Mouse (Mus musculus) liver, postnatal 0 days (tissue): ENCODE measurements at regions not wholly inside any gene's neighbourhood (a gene's known extent, or its start where the extent isn't known, plus 50 kb on each side); places are given as distances from the start of the nearest gene placed in this dataset.

Experiments used
- ATAC-seq: fragments of 200-750 bp; cut with Nextera tagmentation; 2 replicates; pipeline ENCODE4 v1.8.0; 2017; ENCODE audit warnings: mild to moderate bottlenecking, moderate library complexity
- DNase-seq: peaks from one replicate; pipeline ENCODE4 v3.0.0-alpha.2; 2016
- H3K27ac ChIP-seq: fragments of 300-500 bp; sonication (generic); 2 replicates; pipeline ENCODE4 v1.5.1; 2014; ENCODE audit warnings: antibody characterized with exemption, moderate library complexity, mild to moderate bottlenecking, low read depth
- H3K27me3 ChIP-seq: fragments of 300-500 bp; sonication (generic); 2 replicates; pipeline ENCODE4 v1.6.1; 2014; ENCODE audit warnings: low read length, control low read depth, mixed read lengths; ENCODE audit not compliant: insufficient read depth
- H3K36me3 ChIP-seq: fragments of 300-500 bp; sonication (generic); replicated peaks from 2 replicates; pipeline ENCODE4 v1.6.1; 2014; ENCODE audit warnings: mild to moderate bottlenecking, control low read depth, low read length, moderate library complexity, mixed read lengths; ENCODE audit not compliant: insufficient read depth
- H3K4me1 ChIP-seq: fragments of 300-500 bp; sonication (generic); 2 replicates; pipeline ENCODE4 v1.6.1; 2014; ENCODE audit warnings: antibody characterized with exemption, mild to moderate bottlenecking, control low read depth; ENCODE audit not compliant: insufficient read depth
- H3K4me2 ChIP-seq: fragments of 300-500 bp; sonication (generic); 2 replicates; pipeline ENCODE4 v1.6.1; 2014; ENCODE audit warnings: low read depth, mild to moderate bottlenecking, low read length, moderate library complexity, mixed read lengths
- H3K4me3 ChIP-seq: fragments of 300-500 bp; sonication (generic); 2 replicates; pipeline ENCODE4 v1.5.1; 2014; ENCODE audit warnings: low read depth, low read length
- H3K9ac ChIP-seq: fragments of 300-500 bp; sonication (generic); replicated peaks from 2 replicates; pipeline ENCODE4 v1.6.1; 2014; ENCODE audit warnings: mild to moderate bottlenecking, moderate library complexity
- H3K9me3 ChIP-seq: fragments of 300-500 bp; sonication (generic); 2 replicates; pipeline ENCODE4 v1.6.1; 2016; ENCODE audit warnings: mild to moderate bottlenecking, control low read depth, low read length, mixed read lengths
- CTCF ChIP-seq: sonication (generic); IDR thresholded peaks from 2 replicates; pipeline ENCODE4 v1.5.1; 2016; ENCODE audit warnings: antibody characterized with exemption, low read depth
- EP300 ChIP-seq: IDR thresholded peaks from 2 replicates; pipeline ENCODE4 v1.6.1; 2016; ENCODE audit warnings: antibody characterized with exemption, low read depth, mild to moderate bottlenecking
- WGBS: fragments of 180-500 bp; shearing (Covaris S2); extraction: QIAGEN DNeasy Blood & Tissue Kit; methylation state at CpG from one replicate; pipeline ENCODE4 v1.1.7; 2014; ENCODE audit not compliant: insufficient replicate concordance; 5-methylcytosine and 5-hydroxymethylcytosine counted together

DNA sequence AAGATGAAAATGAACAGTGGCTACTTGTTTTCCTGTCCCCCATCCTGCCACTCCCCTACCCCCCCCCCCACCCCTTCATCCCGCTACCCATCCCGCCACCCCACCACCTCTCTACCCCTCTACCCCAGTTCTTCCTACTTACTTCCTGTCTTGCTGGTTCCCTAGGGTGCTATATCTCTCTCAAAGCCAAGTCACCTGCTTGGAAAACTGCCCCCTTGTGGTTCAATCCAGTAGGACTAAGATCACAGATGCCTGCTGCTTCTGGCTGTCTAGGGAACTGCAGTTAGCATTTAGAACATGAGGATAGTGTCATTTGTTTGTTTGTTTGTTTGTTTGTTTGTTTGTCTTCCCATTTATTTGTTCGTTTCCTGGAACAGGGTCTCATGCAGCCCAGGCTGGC is 238.4 kb upstream of the Mocs1 start:
- 45% methylated on average over 2 of the region's 3 CpGs for WGBS
- no peak overlapping the region for H3K4me2 ChIP-seq
- H3K4me1 ChIP-seq = no peaks in the 10 kb centered on the region
- H3K27ac ChIP-seq = no peak overlapping the region
- H3K36me3 ChIP-seq = no peaks in the 10 kb centered on the region
- ATAC-seq (no peak), DNase-seq (no peak)
- H3K27me3 ChIP-seq = no peaks in the 10 kb centered on the region
- no peaks in the 10 kb centered on the region for H3K9me3 ChIP-seq
- no peak overlapping the region for H3K9ac ChIP-seq
- TF ChIP-seq CTCF (peak; percentile 70), EP300 (no peak)
- H3K4me3 ChIP-seq = no peak overlapping the region

DNA sequence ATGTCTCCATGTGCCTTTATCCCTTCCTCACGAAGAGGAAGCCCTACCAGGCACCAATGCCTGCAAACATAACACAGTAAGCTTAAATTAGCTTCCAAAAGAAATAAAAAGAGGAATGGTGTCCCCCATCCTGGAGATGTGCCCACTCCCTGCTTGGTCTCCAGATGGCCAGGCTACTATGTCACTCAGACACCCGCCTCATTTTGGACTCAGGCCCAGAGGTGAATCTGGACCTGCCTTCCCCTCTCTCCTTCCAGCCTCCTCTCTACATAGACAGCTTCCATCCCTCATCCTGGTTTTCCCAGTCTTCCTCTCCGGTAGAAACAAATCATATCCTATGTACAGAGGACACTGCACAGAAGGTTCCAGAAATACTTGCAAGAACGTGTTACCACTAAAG is 237.8 kb upstream of the Mocs1 start:
- TF ChIP-seq CTCF (no peak), EP300 (no peak)
- no peak overlapping the region for H3K4me3 ChIP-seq
- H3K27me3 ChIP-seq = no peaks in the 10 kb centered on the region
- no peaks in the 10 kb centered on the region for H3K36me3 ChIP-seq
- no peak for DNase-seq
- WGBS = 71% methylated on average over 4 of the region's 4 CpGs
- no peaks in the 10 kb centered on the region for H3K4me1 ChIP-seq
- no peak overlapping the region for H3K9ac ChIP-seq
- H3K4me2 ChIP-seq = no peak overlapping the region
- H3K9me3 ChIP-seq = no peaks in the 10 kb centered on the region
- ATAC-seq = no peak
- H3K27ac ChIP-seq = no peak overlapping the region

DNA sequence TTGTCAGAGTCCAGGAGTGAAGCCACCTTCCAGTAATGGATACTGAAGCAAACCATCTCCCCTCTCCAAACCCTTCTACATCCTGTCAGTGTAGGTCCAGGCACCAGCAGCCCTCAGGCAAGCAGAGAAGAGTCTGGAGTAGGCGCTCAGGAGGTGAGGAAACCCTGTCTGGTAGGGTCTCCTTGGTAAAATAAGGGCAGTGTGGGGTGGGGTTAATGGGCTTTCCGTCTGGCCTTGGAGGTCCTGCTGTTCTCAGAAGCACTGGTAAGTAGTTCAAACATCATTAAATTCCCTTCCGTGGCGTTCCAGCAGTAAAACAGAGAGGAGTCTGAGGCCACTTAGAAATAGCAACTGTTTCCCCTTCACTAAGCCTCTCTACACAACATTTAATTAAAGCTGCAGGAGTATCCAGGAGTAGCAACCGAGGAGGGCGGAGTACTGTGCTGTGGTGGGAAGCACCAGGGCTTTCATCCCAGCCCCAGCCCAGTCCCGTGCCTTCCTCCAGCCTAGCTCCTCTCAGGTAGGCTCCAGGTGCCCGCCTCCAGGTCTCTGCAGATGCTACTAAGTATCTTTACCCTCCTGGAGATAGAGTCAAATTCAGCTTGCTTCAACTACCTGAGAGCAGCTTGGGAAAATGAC is 232.0 kb upstream of the Mocs1 start:
- H3K9me3 ChIP-seq = 0 out of 2 replicates have a peak, but pooled peaks cover 3% of the 10 kb centered on the region
- H3K4me3 ChIP-seq = no peak overlapping the region
- DNase-seq (no peak), ATAC-seq (no peak)
- H3K9ac ChIP-seq = no peak overlapping the region
- H3K4me1 ChIP-seq = no peaks in the 10 kb centered on the region
- TF ChIP-seq CTCF = no peak
- no peak for TF ChIP-seq EP300
- WGBS = 62% methylated on average over 8 of the region's 8 CpGs
- no peak overlapping the region for H3K4me2 ChIP-seq
- H3K27ac ChIP-seq = no peak overlapping the region
- no peaks in the 10 kb centered on the region for H3K36me3 ChIP-seq
- no peaks in the 10 kb centered on the region for H3K27me3 ChIP-seq

DNA sequence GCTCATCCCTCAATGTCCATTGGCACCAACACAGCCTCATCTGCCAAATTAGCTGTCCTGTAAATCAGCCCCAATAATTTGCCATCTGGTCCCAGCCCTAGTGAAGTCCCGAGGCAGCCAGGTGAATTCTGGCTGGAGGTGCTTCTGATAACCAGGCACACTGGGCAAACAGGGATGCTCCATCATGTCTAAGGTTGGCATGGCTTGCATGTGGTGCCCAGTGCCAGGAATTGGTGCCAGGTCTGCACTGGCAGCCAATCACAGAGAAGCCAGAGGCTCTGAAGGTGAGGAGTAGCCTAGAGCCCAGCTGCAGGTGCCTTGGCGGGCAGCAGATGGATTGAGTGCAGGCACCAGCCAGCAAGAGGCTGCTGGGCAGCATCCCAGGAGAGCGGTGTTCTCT is 226.7 kb upstream of the Mocs1 start:
- 81% methylated on average over 3 of the region's 3 CpGs for WGBS

DNA sequence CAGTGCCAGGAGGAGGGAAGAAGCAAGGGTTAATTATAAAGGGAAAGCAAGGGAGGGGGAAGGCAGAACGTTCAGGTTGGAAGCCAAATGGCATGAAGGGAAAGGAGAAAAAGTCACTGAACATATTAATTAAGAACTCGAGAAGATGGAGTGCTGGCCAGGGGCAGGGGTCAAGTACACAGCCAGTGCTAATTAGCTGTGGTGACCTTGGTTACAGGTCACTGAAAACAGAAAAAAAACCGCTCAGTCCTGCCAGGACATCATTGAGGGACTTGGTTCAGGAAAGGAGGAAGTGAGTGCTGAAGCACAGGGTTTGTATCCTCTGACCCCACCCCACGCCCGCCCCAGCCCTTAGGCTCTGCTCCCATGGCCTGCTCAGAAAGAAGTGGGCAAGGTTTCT is 223.1 kb upstream of the Mocs1 start:
- Histone ChIP-seq H3K36me3 (no peaks in the 10 kb centered on the region), H3K9me3 (0 out of 2 replicates have a peak, but pooled peaks cover 3% of the 10 kb centered on the region), H3K27me3 (no peaks in the 10 kb centered on the region), H3K4me1 (no peaks in the 10 kb centered on the region), H3K27ac (no peak overlapping the region), H3K4me3 (no peak overlapping the region), H3K4me2 (no peak overlapping the region), H3K9ac (no peak overlapping the region)
- no peak for TF ChIP-seq CTCF
- no peak for TF ChIP-seq EP300
- ATAC-seq (no peak), DNase-seq (no peak)
- 25% methylated on average over 5 of the region's 5 CpGs for WGBS

More for the DNA sequence above, 226.7 kb upstream of the Mocs1 start:
- Histone ChIP-seq H3K9me3 (0 out of 2 replicates have a peak, but pooled peaks cover 3% of the 10 kb centered on the region), H3K27me3 (no peaks in the 10 kb centered on the region), H3K4me1 (no peaks in the 10 kb centered on the region), H3K27ac (no peak overlapping the region), H3K4me2 (no peak overlapping the region), H3K9ac (no peak overlapping the region), H3K4me3 (no peak overlapping the region), H3K36me3 (no peaks in the 10 kb centered on the region)
- DNase-seq (no peak), ATAC-seq (no peak)
- no peak for TF ChIP-seq EP300
- no peak for TF ChIP-seq CTCF

DNA sequence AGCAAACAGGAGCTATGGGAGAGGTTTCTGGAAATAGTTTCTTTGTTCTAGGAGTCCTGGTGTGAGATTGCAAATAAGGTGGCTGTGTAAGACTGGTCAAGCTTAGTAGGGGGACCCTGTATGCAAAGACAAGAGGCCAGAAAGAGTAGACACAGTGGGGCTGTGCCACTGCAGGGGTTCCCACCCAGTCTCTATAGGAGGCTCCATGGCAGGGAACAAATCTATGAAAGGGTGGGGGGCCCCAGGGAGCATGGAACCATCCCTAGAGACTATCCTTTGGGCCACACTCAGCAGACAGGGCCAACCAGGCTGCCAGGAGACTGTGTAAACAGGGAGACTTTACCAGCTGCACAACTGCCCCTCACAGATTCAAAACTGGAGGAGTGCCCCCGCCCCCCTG is 222.6 kb upstream of the Mocs1 start:
- WGBS = 55% methylated on average over 1 of the region's 1 CpGs
- no peaks in the 10 kb centered on the region for H3K36me3 ChIP-seq
- H3K4me2 ChIP-seq = no peak overlapping the region
- H3K27ac ChIP-seq = no peak overlapping the region
- no peaks in the 10 kb centered on the region for H3K4me1 ChIP-seq
- H3K9ac ChIP-seq = no peak overlapping the region
- TF ChIP-seq EP300 (no peak), CTCF (no peak)
- H3K9me3 ChIP-seq = no peaks in the 10 kb centered on the region
- H3K27me3 ChIP-seq = no peaks in the 10 kb centered on the region
- DNase-seq (no peak), ATAC-seq (no peak)
- no peak overlapping the region for H3K4me3 ChIP-seq
